Mouse (Mus musculus) myocyte (in vitro differentiated cells): ENCODE results near the gene Tef. TPM values are rescaled to one million over a fixed set of nuclear protein-coding genes. Genes with fewer than 3 reads are reported as not detected.

Experiments
- H3K27me3 ChIP-seq: one replicate; pipeline ENCODE4 v1.6.1; 2011; ENCODE audit not compliant: control insufficient read depth, insufficient read depth, insufficient read length
- H3K36me3 ChIP-seq: one replicate; pipeline ENCODE4 v1.6.1; 2011; ENCODE audit not compliant: control insufficient read depth, insufficient read depth
- H3K4me2 ChIP-seq: one replicate; pipeline ENCODE4 v1.6.1; 2011; ENCODE audit warnings: low read depth, control low read depth
- H3K4me3 ChIP-seq: one replicate; pipeline ENCODE4 v1.5.1; 2011; ENCODE audit warnings: mild to moderate bottlenecking, control low read depth, moderate library complexity
- H3K79me2 ChIP-seq: one replicate; pipeline ENCODE4 v1.6.1; 2011; ENCODE audit not compliant: control insufficient read depth, insufficient read depth
- H3ac ChIP-seq: one replicate; pipeline ENCODE4 v1.6.1; 2011; ENCODE audit not compliant: control insufficient read depth, insufficient read length
- CEBPB ChIP-seq: IDR thresholded peaks from 2 replicates; pipeline ENCODE4 v1.6.1; 2011; ENCODE audit warnings: mild to moderate bottlenecking, moderate library complexity; ENCODE audit not compliant: poor library complexity, insufficient read depth, severe bottlenecking
- E2F4 ChIP-seq: IDR thresholded peaks from one replicate; pipeline ENCODE4 v1.6.1; 2011; ENCODE audit warnings: mild to moderate bottlenecking, control low read depth, moderate library complexity; ENCODE audit not compliant: insufficient read depth
- MAX ChIP-seq: IDR thresholded peaks from one replicate; pipeline ENCODE4 v1.6.1; 2011; ENCODE audit warnings: low read depth, mild to moderate bottlenecking, control low read depth
- MYOD1 ChIP-seq, 3 experiments: IDR thresholded peaks; one replicate each; pipeline ENCODE4 v1.6.1; 2011; ENCODE audit warnings: control low read depth in 2 of 3, low read depth in 2 of 3, mild to moderate bottlenecking in 2 of 3, moderate library complexity in 1 of 3; ENCODE audit not compliant: insufficient read length in 2 of 3, control insufficient read depth in 1 of 3
- MYOG ChIP-seq, 3 experiments: IDR thresholded peaks; one replicate each; pipeline ENCODE4 v1.6.1; 2011; ENCODE audit warnings: control low read depth in 2 of 3, low read depth in 2 of 3, mild to moderate bottlenecking in 2 of 3; ENCODE audit not compliant: insufficient read length in 2 of 3, control insufficient read depth in 1 of 3, insufficient read depth in 1 of 3
- POLR2A ChIP-seq: IDR thresholded peaks from one replicate; pipeline ENCODE4 v1.6.1; 2011; ENCODE audit warnings: low read depth, mild to moderate bottlenecking, control low read depth, moderate library complexity; ENCODE audit not compliant: insufficient read length
- POLR2AphosphoS2 ChIP-seq: IDR thresholded peaks from one replicate; pipeline ENCODE4 v1.6.1; 2011; ENCODE audit warnings: low read depth, control low read depth; ENCODE audit not compliant: insufficient read length
- REST ChIP-seq: IDR thresholded peaks from one replicate; pipeline ENCODE4 v1.6.1; 2011; ENCODE audit warnings: mild to moderate bottlenecking, control low read depth, moderate library complexity; ENCODE audit not compliant: insufficient read depth, insufficient read length
- SRF ChIP-seq: IDR thresholded peaks from one replicate; pipeline ENCODE4 v1.6.1; 2011; ENCODE audit warnings: low read depth; ENCODE audit not compliant: control insufficient read depth, insufficient read length
- TCF12 ChIP-seq: IDR thresholded peaks from one replicate; pipeline ENCODE4 v1.6.1; 2011; ENCODE audit warnings: mild to moderate bottlenecking, control low read depth; ENCODE audit not compliant: poor library complexity, insufficient read depth, severe bottlenecking
- TCF3 ChIP-seq: IDR thresholded peaks from one replicate; pipeline ENCODE4 v1.6.1; 2011; ENCODE audit warnings: low read depth, control low read depth; ENCODE audit not compliant: insufficient read length
- USF1 ChIP-seq: IDR thresholded peaks from one replicate; pipeline ENCODE4 v1.6.1; 2011; ENCODE audit warnings: low read depth, mild to moderate bottlenecking, control low read depth, moderate library complexity
- polyA plus RNA-seq: library from polyadenylated mRNA; unstranded; fragments of >200 nt; fragmentation: generic; extraction: Trizol; gene quantifications from one replicate; pipeline ENCODE4 v1.2.1, GENCODE M21; 2012; ENCODE audit warnings: missing spikeins

Gene Tef
- polyA plus RNA-seq: 58.4 TPM

DNA sequence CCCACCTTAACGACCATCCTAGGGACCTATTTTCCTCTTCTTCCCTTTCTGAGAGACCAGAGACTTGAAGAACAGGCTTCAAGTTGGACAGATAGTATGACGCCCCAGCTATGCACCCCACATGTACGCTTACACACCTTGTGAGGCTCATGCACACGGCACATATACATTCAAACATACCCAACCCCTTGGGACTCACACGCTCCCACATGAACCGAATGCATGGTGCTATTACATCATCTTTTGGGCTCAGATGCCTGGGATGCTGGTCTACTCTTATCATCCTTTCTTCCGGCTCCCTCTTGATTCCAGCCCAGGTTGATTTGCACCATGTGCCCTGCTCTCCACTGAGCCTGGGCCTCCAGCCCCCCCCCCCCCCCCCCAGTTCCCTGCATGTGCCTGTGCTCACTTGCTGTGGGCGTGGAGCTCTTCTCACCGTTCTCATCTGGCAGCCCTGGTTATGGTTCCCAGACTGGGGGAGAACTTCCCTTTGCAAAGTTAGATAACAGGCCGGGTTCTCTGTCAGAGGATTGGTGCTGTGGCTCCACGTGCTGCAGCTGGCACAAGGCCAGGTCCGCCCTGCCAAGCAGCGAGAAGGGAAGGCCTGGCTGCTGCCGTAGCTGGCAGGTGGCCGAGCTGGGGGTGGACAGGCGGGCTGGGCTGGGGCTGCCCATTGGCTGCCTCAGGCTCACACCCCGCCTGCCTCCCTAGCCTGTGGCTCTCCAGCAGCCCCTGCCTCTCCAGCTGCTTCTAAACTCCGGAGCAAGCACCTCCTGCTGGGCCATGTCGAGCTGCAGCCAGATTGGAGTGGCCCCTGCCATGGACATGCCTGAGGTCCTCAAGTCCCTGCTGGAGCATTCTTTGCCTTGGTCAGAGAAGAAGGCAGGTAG is at the start of gene Tef:
TSS of gene Tef (plus strand) at position 421 of the 890 bp plus-strand sequence.
- no peaks in the 10 kb centered on the region for H3K79me2 ChIP-seq
- peak within 1 kb of the TSS; percentile 28 for H3ac ChIP-seq
- H3K27me3 ChIP-seq: no peaks in the 10 kb centered on the region
- peak within 1 kb of the TSS; percentile 98 for H3K4me2 ChIP-seq
- no peaks in the 10 kb centered on the region for H3K36me3 ChIP-seq
- H3K4me3 ChIP-seq: peak within 1 kb of the TSS; percentile 6
- peak in 2 of 3 experiments; percentile 72 to 81 for TF ChIP-seq MYOD1 (IDR thresholded peaks at IDR 0.05; ENCODE audit: control insufficient read depth in 1 of 3, insufficient read length in 2 of 3, low read depth in 2 of 3)
- TF ChIP-seq USF1: peak; percentile 99
- TF ChIP-seq POLR2A: peak; percentile 31
- peak; percentile 19 for TF ChIP-seq POLR2AphosphoS2
- TF ChIP-seq SRF: peak; percentile 51
- no peak for TF ChIP-seq REST
- peak in 2 of 3 experiments; percentile 71 to 81 for TF ChIP-seq MYOG (IDR thresholded peaks at IDR 0.05; ENCODE audit: control insufficient read depth in 1 of 3, insufficient read depth in 1 of 3, insufficient read length in 2 of 3, low read depth in 2 of 3)
- TF ChIP-seq TCF12: no peak
- TF ChIP-seq CEBPB: 0 out of 2 replicates have a peak, but pooled peaks have one; percentile 25
- TF ChIP-seq TCF3: no peak
- TF ChIP-seq E2F4: no peak
- peak; percentile 77 for TF ChIP-seq MAX

DNA sequence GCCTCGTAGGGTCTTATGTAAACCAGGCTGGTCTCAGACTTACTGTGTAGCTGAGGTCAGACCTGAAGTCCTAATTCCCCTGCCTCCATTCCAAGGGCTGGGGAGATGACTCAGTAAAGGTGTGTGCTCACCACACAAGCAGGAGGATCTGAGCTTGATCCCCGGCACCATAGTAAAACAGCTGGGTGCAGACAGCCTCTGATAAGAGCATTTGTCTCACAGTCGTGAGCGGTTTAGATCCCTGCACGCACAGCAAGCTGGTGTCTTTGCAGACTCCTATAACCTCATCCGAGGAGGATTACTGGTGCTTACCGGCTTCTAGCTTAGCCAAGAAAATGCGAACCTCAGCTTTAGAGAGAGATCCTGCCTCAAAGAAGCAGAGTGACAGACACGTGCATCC is 48.6 kb upstream of the Tef start:
- no peak for TF ChIP-seq SRF
- no peak for TF ChIP-seq POLR2AphosphoS2
- no peak for TF ChIP-seq TCF3
- no peak for TF ChIP-seq CEBPB
- no peak for TF ChIP-seq REST
- TF ChIP-seq MAX: no peak
- no peak for TF ChIP-seq USF1
- TF ChIP-seq E2F4: no peak
- no peak for TF ChIP-seq MYOG (IDR thresholded peaks at IDR 0.05; ENCODE audit: control insufficient read depth in 1 of 3, insufficient read depth in 1 of 3, insufficient read length in 2 of 3, low read depth in 2 of 3)
- no peak for TF ChIP-seq TCF12
- TF ChIP-seq POLR2A: no peak
- no peak for TF ChIP-seq MYOD1 (IDR thresholded peaks at IDR 0.05; ENCODE audit: control insufficient read depth in 1 of 3, insufficient read length in 2 of 3, low read depth in 2 of 3)
- Histone ChIP-seq H3K36me3 (no peaks in the 10 kb centered on the region), H3K4me2 (no peak overlapping the region), H3K79me2 (peaks cover 8% of the 10 kb centered on the region), H3ac (no peak overlapping the region), H3K4me3 (no peak overlapping the region), H3K27me3 (no peaks in the 10 kb centered on the region)

DNA sequence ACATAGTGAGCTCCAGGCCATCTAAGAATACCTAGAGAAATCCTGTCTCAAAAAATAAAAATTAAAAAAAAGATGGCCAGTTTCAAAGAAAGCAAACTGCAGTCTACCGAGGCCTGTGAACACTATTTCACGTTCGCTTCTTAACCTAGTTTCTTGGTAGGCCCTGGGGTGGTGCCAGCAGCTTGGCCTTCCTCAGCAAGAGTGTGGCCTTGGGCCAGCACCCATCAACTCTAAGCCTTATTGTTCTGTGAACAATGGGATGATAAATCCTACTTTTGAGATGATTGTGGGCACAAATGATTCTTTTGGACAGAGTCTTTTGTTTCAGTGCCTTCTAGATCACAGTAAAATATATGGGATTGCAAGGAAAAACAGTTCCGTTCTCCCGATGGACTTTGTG is 43.5 kb upstream of the Tef start:
- Histone ChIP-seq H3K27me3 (no peaks in the 10 kb centered on the region), H3ac (no peak overlapping the region), H3K4me2 (no peak overlapping the region), H3K4me3 (no peak overlapping the region), H3K79me2 (peaks cover 26% of the 10 kb centered on the region), H3K36me3 (no peaks in the 10 kb centered on the region)
- TF ChIP-seq SRF: no peak
- no peak for TF ChIP-seq POLR2AphosphoS2
- TF ChIP-seq POLR2A: no peak
- TF ChIP-seq MYOD1 (IDR thresholded peaks at IDR 0.05; ENCODE audit: control insufficient read depth in 1 of 3, insufficient read length in 2 of 3, low read depth in 2 of 3): no peak
- TF ChIP-seq USF1: no peak
- no peak for TF ChIP-seq CEBPB
- TF ChIP-seq TCF12: no peak
- TF ChIP-seq MAX: no peak
- TF ChIP-seq MYOG (IDR thresholded peaks at IDR 0.05; ENCODE audit: control insufficient read depth in 1 of 3, insufficient read depth in 1 of 3, insufficient read length in 2 of 3, low read depth in 2 of 3): no peak
- TF ChIP-seq TCF3: no peak
- no peak for TF ChIP-seq REST
- TF ChIP-seq E2F4: no peak

DNA sequence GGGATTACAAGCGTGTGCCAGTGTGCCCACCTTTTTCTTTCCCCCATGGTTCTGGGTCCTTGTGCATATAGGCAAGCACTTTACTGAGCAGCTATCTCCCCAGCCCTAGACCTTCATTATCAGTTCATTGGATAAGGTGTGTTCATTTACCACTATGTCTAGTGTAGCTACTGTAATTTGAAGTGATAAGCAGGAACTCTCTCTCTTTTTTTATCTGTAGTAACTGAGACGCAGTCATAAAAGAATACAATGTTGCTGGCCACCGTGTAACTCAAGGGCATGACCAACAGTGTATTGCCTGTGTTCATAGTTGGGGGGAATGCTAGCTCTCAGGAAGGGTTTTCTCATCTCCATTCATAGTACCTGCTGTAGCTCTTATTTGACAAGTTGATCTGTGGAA is 42.7 kb upstream of the Tef start:
- Histone ChIP-seq H3K79me2 (peaks cover 26% of the 10 kb centered on the region), H3K4me3 (no peak overlapping the region), H3K36me3 (no peaks in the 10 kb centered on the region), H3ac (no peak overlapping the region), H3K4me2 (no peak overlapping the region), H3K27me3 (no peaks in the 10 kb centered on the region)
- TF ChIP-seq MAX (no peak), POLR2A (no peak), POLR2AphosphoS2 (no peak)
